ENCODE assay signal across 17 mouse cellular contexts in the genomic region with DNA sequence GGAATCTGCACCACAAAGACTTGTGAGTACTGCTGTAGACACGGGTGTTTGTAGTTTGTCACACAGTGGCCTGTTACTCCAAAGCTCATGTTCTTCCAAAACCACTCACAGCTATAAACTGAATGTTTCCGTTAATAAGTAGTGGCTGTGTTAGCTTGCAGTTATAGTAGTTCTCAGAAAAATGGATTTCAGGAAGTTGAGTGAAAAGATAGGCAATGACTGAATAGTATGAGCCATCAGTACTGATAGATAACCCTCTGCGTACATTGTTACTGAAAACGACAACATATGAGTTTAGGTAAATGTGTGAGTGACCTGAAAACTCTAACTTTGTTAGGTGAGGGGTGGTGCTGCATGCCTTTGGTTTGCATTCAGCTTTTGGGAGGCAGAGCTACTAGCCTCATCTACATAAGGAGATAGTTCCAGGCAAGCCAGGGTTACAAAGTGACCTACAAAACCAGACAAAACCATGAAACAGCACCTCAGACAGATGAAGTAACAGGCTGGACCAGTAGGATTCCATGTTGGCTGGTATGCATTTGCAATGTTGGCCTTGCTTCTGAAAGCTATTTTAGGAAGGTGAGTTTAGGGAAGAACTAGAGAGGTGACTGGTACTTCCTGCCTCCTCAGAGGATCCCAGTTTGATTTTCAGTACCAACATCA. TPM values are rescaled to one million over a fixed set of nuclear protein-coding genes. Genes with fewer than 3 reads are reported as not detected.
DNase-seq lines count a peak whose midpoint lies in the region; ATAC-seq lines count a peak whose summit lies in the region.
"Had no signal": no experiment of that assay in that cellular context is flagged by ENCODE, and none has a peak within 500 bp of the region (broad histone marks: within the 10 kb centered on the region; RNA-seq: fewer than 3 reads in every experiment).

No protein-coding gene starts in this region.

- intact Hi-C loops in heart, postnatal 36 days (cut with DNase I): no loop called here

- no peaks in the 10 kb centered on the region for H3K27me3 ChIP-seq in heart, embryonic 12.5 days (replicated peaks)
- no peaks in the 10 kb centered on the region for H3K27me3 ChIP-seq in liver, embryonic 16.5 days (ENCODE audit: control insufficient read depth, insufficient read depth, low read depth, low read length)
- H3K27me3 ChIP-seq in forebrain, embryonic 11.5 days (ENCODE audit: control insufficient read depth, insufficient read depth, low read length): no peaks in the 10 kb centered on the region
- H3K27me3 ChIP-seq in midbrain, embryonic 15.5 days (replicated peaks): no peaks in the 10 kb centered on the region
- H3K27me3 ChIP-seq: forebrain, embryonic 15.5 days; neural tube, embryonic 15.5 days had no signal

- 0 out of 2 replicates have a peak, but pooled peaks cover 3% of the 10 kb centered on the region for H3K36me3 ChIP-seq in heart, embryonic 12.5 days
- no peaks in the 10 kb centered on the region for H3K36me3 ChIP-seq in liver, embryonic 16.5 days (ENCODE audit: control insufficient read depth, insufficient read depth)
- no peaks in the 10 kb centered on the region for H3K36me3 ChIP-seq in forebrain, embryonic 11.5 days (ENCODE audit: control insufficient read depth, insufficient read depth, low read length)
- no peaks in the 10 kb centered on the region for H3K36me3 ChIP-seq in midbrain, embryonic 15.5 days (replicated peaks)
- H3K36me3 ChIP-seq: forebrain, embryonic 15.5 days; heart, embryonic 10.5 days; neural tube, embryonic 15.5 days had no signal

- WGBS in heart, embryonic 12.5 days: 66% methylated on average over 4 of the region's 4 CpGs
- 14% methylated on average over 4 of the region's 4 CpGs for WGBS in liver, embryonic 16.5 days (ENCODE audit: insufficient replicate concordance)
- WGBS in forebrain, embryonic 11.5 days: 92% methylated on average over 4 of the region's 4 CpGs
- 84% methylated on average over 4 of the region's 4 CpGs for WGBS in midbrain, embryonic 15.5 days

- no peak overlapping the region for H3K9ac ChIP-seq in heart, embryonic 12.5 days
- no peak overlapping the region; the same call in 1 of the 2 replicates for H3K9ac ChIP-seq in liver, embryonic 16.5 days (ENCODE audit: low read depth, low read length)
- H3K9ac ChIP-seq in forebrain, embryonic 11.5 days (ENCODE audit: low read length): no peak overlapping the region
- H3K9ac ChIP-seq in midbrain, embryonic 15.5 days: no peak overlapping the region
- H3K9ac ChIP-seq: forebrain, embryonic 15.5 days; neural tube, embryonic 15.5 days had no signal

- H3K4me2 ChIP-seq in heart, embryonic 12.5 days: peak overlapping the region; percentile 25; the same call in 1 of the 2 replicates
- no peak overlapping the region for H3K4me2 ChIP-seq in liver, embryonic 16.5 days (ENCODE audit: low read depth, low read length)
- no peak overlapping the region for H3K4me2 ChIP-seq in forebrain, embryonic 11.5 days (ENCODE audit: low read depth, low read length, severe bottlenecking)
- H3K4me2 ChIP-seq in midbrain, embryonic 15.5 days: no peak overlapping the region
- H3K4me2 ChIP-seq: forebrain, embryonic 15.5 days; neural tube, embryonic 15.5 days had no signal

- H3K4me3 ChIP-seq in heart, embryonic 12.5 days: no peak overlapping the region
- H3K4me3 ChIP-seq in liver, embryonic 16.5 days (ENCODE audit: low read depth, low read length): no peak overlapping the region
- H3K4me3 ChIP-seq in forebrain, embryonic 11.5 days (ENCODE audit: low read depth, low read length): no peak overlapping the region
- H3K4me3 ChIP-seq in midbrain, embryonic 15.5 days: no peak overlapping the region
- H3K4me3 ChIP-seq: forebrain, embryonic 15.5 days; heart, embryonic 10.5 days; left cerebral cortex, adult 2 months; neural tube, embryonic 15.5 days had no signal

- peaks cover 53% of the 10 kb centered on the region for H3K4me1 ChIP-seq in heart, embryonic 12.5 days (replicated peaks)
- peaks cover 46% of the 10 kb centered on the region for H3K4me1 ChIP-seq in liver, embryonic 16.5 days (ENCODE audit: control insufficient read depth, low read depth, low read length)
- no peaks in the 10 kb centered on the region for H3K4me1 ChIP-seq in forebrain, embryonic 11.5 days (replicated peaks; ENCODE audit: control insufficient read depth, insufficient read depth, low read length)
- 0 out of 2 replicates have a peak, but pooled peaks cover 3% of the 10 kb centered on the region for H3K4me1 ChIP-seq in midbrain, embryonic 15.5 days
- H3K4me1 ChIP-seq: forebrain, embryonic 15.5 days had no signal

- no peak for ATAC-seq in heart, embryonic 12.5 days (ENCODE audit: insufficient number of reproducible peaks, low FRiP score)
- peak; percentile 19 for ATAC-seq in activated CD4-positive, CD25-positive, alpha-beta regulatory T cell, adult 4 months
- ATAC-seq in liver, embryonic 16.5 days (ENCODE audit: low read depth): no peak
- no peak for ATAC-seq in forebrain, embryonic 11.5 days (replicated peaks; ENCODE audit: low FRiP score)
- ATAC-seq in midbrain, embryonic 15.5 days (replicated peaks): no peak
- ATAC-seq: forebrain, embryonic 15.5 days; inflammation-experienced regulatory T-cells, adult 6 months had no signal

- peak overlapping the region; percentile 57; the same call in 1 of the 2 replicates for H3K27ac ChIP-seq in heart, embryonic 12.5 days (ENCODE audit: poor library complexity, severe bottlenecking)
- peak overlapping the region; percentile 32; the same call in 1 of the 2 replicates for H3K27ac ChIP-seq in liver, embryonic 16.5 days (ENCODE audit: low read length)
- H3K27ac ChIP-seq in forebrain, embryonic 11.5 days (ENCODE audit: low read depth, low read length): no peak overlapping the region
- no peak overlapping the region for H3K27ac ChIP-seq in midbrain, embryonic 15.5 days
- H3K27ac ChIP-seq: forebrain, embryonic 15.5 days; heart, embryonic 10.5 days; neural tube, embryonic 15.5 days had no signal

- no peak for DNase-seq in heart, postnatal 36 days
- peak; percentile 44 for DNase-seq in 416B (ENCODE audit: low read depth)
- DNase-seq in forebrain, embryonic 11.5 days (ENCODE audit: low spot score): no peak
- DNase-seq in thymus, postnatal 14 days: no peak
- DNase-seq: adrenal gland, postnatal 10 days; B cell, adult 2 months; kidney, postnatal 4 days; lung, postnatal 36 days had no signal

- H3K9me3 ChIP-seq in heart, embryonic 12.5 days (replicated peaks): no peaks in the 10 kb centered on the region
- H3K9me3 ChIP-seq in liver, embryonic 16.5 days (replicated peaks; ENCODE audit: control insufficient read depth, low read length): no peaks in the 10 kb centered on the region
- H3K9me3 ChIP-seq in forebrain, embryonic 11.5 days (ENCODE audit: control insufficient read depth, low read length): no peaks in the 10 kb centered on the region
- H3K9me3 ChIP-seq in midbrain, embryonic 15.5 days: no peaks in the 10 kb centered on the region
- H3K9me3 ChIP-seq: forebrain, embryonic 15.5 days; heart, embryonic 10.5 days; neural tube, embryonic 15.5 days had no signal

RNA-seq across cellular contexts. Expression of gene Zzz3, which starts 10.8 kb away (rescaled TPM):
- polyA plus RNA-seq in heart, embryonic 12.5 days (2016; fragmentation: Nextera tagmentation; extraction: Ambion mirVana): 37.4 and 38.8 TPM in 2 replicates
- 10 to 100 TPM; 20.5 to 24.1 TPM for total RNA-seq in heart, postnatal 36 days (2021)
- 10 to 100 TPM; 22.2 to 29.7 TPM for polyA plus RNA-seq in activated CD4-positive, CD25-positive, alpha-beta regulatory T cell, adult 4 months (2017; shearing (Covaris generic))
- polyA plus RNA-seq in liver, embryonic 16.5 days (2015; fragmentation: Nextera tagmentation; extraction: Ambion mirVana): 11.3 and 12.3 TPM in 2 replicates
- polyA plus RNA-seq in forebrain, embryonic 11.5 days (2014; fragmentation: Nextera tagmentation; extraction: Ambion mirVana): 61.4 and 64.8 TPM in 2 replicates
- 31.3 and 32.9 TPM in 2 replicates for polyA plus RNA-seq in midbrain, embryonic 15.5 days (2015; fragmentation: Nextera tagmentation; extraction: Ambion mirVana)

RNA-seq across cellular contexts. Expression of gene Usp33, which starts 59.8 kb away (rescaled TPM):
- polyA plus RNA-seq in heart, embryonic 12.5 days (2016; fragmentation: Nextera tagmentation; extraction: Ambion mirVana): 37.7 and 38.1 TPM in 2 replicates
- 10 to 100 TPM; 26.3 to 26.4 TPM for total RNA-seq in heart, postnatal 36 days (2021)
- 10 to 100 TPM; 29.7 to 33.0 TPM for polyA plus RNA-seq in activated CD4-positive, CD25-positive, alpha-beta regulatory T cell, adult 4 months (2017; shearing (Covaris generic))
- polyA plus RNA-seq in liver, embryonic 16.5 days (2015; fragmentation: Nextera tagmentation; extraction: Ambion mirVana): 20.2 and 22.0 TPM in 2 replicates
- 60.8 and 62.6 TPM in 2 replicates for polyA plus RNA-seq in forebrain, embryonic 11.5 days (2014; fragmentation: Nextera tagmentation; extraction: Ambion mirVana)
- polyA plus RNA-seq in midbrain, embryonic 15.5 days (2015; fragmentation: Nextera tagmentation; extraction: Ambion mirVana): 89.2 and 92.8 TPM in 2 replicates

Comparison
In these comparisons a context has a peak if more than half of its experiments do, and no peak if none do; other contexts are left out.
1. H3K27ac ChIP-seq: peak in heart, embryonic 12.5 days (single experiment) and liver, embryonic 16.5 days (single experiment); none in forebrain, embryonic 11.5 days (single experiment) and midbrain, embryonic 15.5 days (single experiment).